Mouse (Mus musculus) gastrocnemius, postnatal 4 days (tissue): ENCODE data around the gene Rapgef2. TPM values are rescaled to one million over a fixed set of nuclear protein-coding genes. Genes with fewer than 3 reads are reported as not detected.

Experiments used
- DNase-seq, 2 experiments: peaks; one replicate each; pipeline ENCODE4 v3.0.0; 2021 to 2022; ENCODE audit warnings: low spot score in 2 of 2, mixed read lengths in 2 of 2
- long read RNA-seq, 2 experiments: library from polyadenylated mRNA; stranded (forward); transcript quantifications; one replicate each; pipeline ENCODE4 v2.0.0; 2021
- total RNA-seq, 2 experiments: library from RNA; stranded (reverse); gene quantifications; 2 replicates each; pipeline ENCODE4 v1.2.3; 2021

Rapgef2 gene
- total RNA-seq: 10 to 100 TPM; 33.8 to 37.3 TPM
- long read RNA-seq, experiment 1, full-length matches to known transcripts: 1 of 17 reads
- long read RNA-seq, experiment 1, partial matches to known transcripts: 11 of 17 reads
- long read RNA-seq, experiment 1, other reads (novel, unspliced or antisense): 5 of 17 reads
- long read RNA-seq, experiment 2, full-length matches to known transcripts: 1 of 20 reads
- long read RNA-seq, experiment 2, partial matches to known transcripts: 4 of 20 reads
- long read RNA-seq, experiment 2, other reads (novel, unspliced or antisense): 15 of 20 reads

- peak; percentile 64 to 81 for DNase-seq
Observed at GRCm38 (mm10) chr3:79286376-79287107, at the start of gene Rapgef2. Rapgef2 (minus strand) TSS chr3:79286517.

DNA sequence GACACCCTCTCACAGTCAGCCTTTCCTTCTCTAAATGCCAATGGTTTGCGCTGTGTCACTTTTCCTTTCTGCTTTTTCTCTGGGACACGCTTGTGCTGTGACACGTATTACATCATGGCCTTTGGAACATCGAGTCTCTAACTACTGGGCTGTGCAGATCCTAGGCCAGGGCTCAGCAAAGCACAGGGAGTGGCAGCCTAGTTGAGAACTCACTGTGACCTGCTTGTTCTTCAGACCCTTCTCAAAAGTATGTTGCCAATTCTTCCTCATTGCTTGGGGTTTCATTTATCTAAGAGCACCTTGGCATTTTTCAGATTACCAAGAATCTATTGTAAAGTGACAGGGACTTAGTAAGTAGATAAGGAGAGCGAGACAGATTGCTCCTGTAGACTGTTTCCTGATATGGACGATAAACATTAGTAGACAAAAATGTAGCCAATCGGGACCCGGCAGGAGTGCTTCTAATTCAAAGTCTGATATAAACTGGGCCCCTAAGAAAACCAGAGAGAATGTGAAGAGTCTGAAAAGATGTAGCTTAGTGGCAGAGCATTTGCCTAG is 47.4 kb upstream of the Rapgef2 start:
- DNase-seq: no peak

DNA sequence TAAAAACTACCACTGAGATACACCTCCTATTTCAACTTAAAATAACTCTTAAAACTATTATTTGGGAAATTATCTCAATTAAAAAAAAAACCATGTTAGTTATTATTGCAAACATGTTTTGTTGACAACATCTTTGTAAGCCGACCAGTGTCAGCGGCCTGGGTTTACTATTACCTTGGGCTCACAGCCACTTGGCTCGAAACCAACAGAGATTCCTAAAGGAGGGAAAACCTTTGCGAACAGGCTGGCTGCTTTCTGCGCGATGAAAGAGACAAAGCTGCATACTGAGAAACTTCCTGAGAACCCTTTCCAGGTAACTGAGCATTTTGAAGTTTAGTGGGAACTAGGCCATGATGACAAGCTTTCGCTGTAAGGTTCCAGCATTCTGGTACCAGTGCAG is 46.7 kb upstream of the Rapgef2 start:
- DNase-seq: no peak

DNA sequence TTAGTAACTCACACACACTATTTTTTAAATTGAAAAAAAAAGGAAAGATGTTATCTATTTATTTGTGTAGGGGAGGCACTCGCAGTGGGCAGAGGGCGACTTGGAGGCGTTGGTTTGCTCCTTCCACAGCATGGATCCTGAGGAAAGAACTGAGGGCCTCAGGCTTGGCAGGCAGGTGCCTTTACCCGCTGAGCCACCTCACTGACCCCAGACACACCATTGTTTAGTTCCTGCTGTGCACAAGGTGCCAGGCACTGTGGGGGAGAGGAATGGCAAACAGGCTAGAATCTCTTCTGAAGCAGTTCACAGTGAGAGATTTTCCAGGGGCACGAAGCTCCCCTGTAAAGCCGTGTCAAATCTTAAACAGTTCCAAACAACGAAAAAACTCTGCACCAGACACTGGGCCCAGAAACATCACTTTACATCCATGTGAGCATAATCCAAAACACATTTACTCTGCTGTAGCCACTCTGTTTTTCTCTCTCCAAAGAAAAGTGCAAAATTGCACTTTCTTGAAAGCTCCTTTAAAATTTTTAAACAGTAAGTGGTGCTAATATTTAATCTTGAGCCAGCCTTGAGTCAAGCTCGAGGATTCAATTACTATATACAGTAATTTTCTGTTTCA is 43.5 kb upstream of the Rapgef2 start:
- no peak for DNase-seq

DNA sequence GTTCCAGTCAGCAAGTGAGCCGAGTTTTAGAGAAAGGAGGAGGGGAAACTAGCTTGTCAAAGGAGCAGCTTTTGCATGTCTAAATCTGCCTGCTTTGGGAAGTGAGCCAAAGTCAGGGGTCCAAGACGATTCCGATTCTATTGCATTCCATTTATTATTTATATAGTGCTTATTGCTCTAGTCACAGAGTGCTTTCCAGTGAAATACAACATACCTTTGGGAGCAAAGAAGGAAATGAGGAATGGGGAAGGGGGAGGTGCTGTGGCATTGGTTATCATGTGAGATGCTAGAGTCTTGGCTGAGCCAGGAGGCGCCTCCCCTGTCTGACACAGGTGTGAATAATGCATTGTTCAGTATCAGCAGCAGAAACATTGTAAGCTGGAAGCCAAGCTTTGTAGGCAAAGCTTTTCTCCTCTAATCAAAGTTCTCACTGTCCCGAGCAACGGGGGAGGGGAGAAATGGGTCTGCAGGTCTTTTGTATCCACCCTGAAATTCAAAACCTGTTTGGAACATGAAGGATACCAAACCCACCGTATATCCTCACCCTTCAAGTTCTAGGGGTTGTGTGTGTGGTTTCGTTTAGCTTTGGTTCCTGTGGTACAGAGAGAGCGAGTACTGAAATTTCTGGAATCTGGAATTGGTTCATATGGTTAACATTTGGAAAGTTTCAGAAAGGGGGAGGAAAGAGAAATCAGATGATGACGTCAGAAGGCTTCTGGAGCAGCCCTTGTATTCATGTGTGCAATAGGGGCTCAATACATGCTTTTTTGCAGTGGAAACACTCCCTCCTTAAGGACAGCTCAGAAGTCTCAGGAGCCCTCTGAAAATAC is 38.6 kb upstream of the Rapgef2 start:
- DNase-seq: no peak

GRCm38 (mm10) chr3:79314006-79314698 is 27.8 kb upstream of the Rapgef2 start:
- no peak for DNase-seq

DNA sequence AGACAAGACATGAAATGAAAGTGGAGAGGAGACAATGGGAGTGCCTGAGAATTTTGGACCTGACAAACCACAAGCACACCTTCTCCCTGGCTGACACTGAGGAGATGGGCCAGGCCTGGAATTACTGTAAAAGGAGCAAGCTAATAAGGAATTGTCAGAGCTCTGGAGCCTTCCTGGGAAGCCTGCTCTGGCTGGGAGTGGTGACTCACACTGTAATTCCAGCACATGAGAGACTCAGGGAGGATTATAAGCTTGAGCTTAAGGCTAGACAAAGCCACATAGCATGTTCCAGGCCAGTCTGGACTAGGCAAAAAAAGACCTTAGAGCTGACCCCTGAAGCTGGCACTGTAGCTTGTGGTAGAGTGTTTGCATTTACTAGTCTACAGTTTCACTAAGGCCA is 25.6 kb upstream of the Rapgef2 start:
- no peak for DNase-seq

DNA sequence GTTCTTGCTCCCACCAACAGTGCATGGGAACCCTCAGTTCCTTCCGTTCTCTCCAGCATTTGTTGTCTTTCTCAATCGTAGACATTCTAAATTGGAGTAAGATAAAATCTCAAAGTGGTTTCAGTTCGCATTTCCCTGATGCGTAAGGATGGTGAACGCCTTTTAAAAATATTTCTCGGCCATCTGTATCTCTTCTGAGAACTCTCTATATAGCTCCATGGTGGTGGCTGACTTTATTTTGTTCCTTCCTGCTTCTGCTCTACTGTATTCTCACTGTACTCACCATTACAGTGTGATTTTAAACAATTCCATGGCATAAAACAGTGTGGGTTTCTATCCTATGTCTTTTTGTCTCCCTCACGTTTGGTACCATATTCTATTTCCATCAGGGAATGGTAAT is 23.9 kb upstream of the Rapgef2 start:
- no peak for DNase-seq

DNA sequence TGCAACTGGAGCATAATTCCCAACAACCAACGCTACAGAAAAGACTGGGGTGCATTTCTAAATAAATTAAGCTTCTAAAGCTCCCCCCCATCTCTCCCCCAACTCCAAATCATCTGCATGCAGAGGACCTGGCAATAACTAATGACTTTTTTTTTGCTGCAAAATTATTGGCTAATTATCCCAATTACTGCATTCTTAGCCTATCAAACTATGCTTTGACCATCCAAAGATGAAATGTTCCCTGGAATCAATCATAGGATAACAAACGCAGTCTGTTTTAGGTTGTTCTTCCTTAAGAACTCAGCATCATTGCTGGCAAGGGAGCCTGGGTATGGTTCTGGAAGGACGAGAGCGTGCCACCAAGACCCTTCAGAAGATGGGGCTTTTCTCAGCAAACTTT is 22.3 kb upstream of the Rapgef2 start:
- no peak for DNase-seq

GRCm38 (mm10) chr3:79299401-79299800 is 13.1 kb upstream of the Rapgef2 start:
- DNase-seq: no peak

- no peak for DNase-seq
Observed at GRCm38 (mm10) chr3:79297281-79297680, 11.0 kb upstream of the Rapgef2 start.

- DNase-seq: no peak
Observed at GRCm38 (mm10) chr3:79296586-79296985, 10.3 kb upstream of the Rapgef2 start.

GRCm38 (mm10) chr3:79296049-79296448 is 9.7 kb upstream of the Rapgef2 start:
- DNase-seq: no peak

GRCm38 (mm10) chr3:79294701-79295100 is 8.4 kb upstream of the Rapgef2 start:
- DNase-seq: no peak

- no peak for DNase-seq
Observed at GRCm38 (mm10) chr3:79293023-79293422, 6.7 kb upstream of the Rapgef2 start.

DNA sequence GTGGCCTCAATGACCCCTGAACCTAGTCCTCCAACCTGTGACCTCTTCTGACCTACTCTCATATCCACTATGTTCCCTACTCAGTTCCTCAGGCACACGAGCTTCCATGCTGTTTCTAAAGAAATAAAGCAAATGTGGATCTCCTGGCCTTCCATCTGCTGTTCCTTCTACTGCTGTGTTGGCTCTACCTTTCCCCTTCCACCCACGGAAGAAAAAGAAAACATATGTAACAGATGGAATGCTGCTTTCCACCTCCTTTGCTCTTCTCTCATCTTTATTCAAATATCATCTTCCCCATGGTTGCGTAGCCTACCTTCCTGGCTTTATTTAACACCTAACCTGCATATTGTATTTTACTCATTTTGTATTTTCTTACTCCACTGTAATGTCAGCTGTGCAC is 2.7 kb upstream of the Rapgef2 start:
- no peak for DNase-seq

GRCm38 (mm10) chr3:79287699-79288458 is 1.6 kb upstream of the Rapgef2 start:
- DNase-seq: peak in 1 of 2 experiments; percentile 11

GRCm38 (mm10) chr3:79287108-79287576 is 825 bp upstream of the Rapgef2 start:
- DNase-seq: peak; percentile 90 to 93

- DNase-seq: no peak
Observed at GRCm38 (mm10) chr3:79286031-79286375, 314 bp downstream of the Rapgef2 start.
